Mouse (Mus musculus): ENCODE measurements around the gene Peak1. TPM values are rescaled to one million over a fixed set of nuclear protein-coding genes. Genes with fewer than 3 reads are reported as not detected.

Peak1 gene
- polyA plus RNA-seq, 1 experiment from 2014 or later, result 9.0 TPM

DNA sequence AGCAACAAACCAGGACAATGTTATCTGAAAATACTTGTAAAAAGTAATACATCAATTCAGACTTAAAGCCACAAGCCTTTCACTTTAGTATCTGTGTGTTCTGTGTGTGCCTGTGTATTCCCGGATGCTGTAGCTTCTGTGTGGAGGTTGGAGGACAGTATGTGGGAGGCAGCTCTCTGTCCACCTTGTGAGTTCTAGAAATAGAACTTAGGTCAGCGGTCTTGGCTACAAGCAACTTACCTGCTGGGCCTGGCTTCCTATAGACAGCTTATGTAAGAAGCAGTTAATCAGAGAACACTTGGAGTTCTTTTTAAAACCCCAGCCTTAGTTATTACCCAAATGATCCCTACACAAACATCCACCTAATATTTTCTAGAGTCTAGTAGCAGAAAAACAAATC, 127.8 kb downstream of the Peak1 start:
- WGBS, result 89% methylated on average over 2 of the region's 2 CpGs
- H3K9me3 ChIP-seq, result no peaks in the 10 kb centered on the region
- no peaks in the 10 kb centered on the region for H3K36me3 ChIP-seq
- peaks cover 8% of the 10 kb centered on the region; the same call in 1 of the 2 replicates for H3K4me1 ChIP-seq
- no peaks in the 10 kb centered on the region for H3K27me3 ChIP-seq
- ATAC-seq (ENCODE audit: insufficient number of reproducible peaks, insufficient read depth, low FRiP score, low TSS enrichment, low read depth), result no peak
- no peak overlapping the region for H3K4me3 ChIP-seq
- no peak overlapping the region for H3K27ac ChIP-seq
- H3K9ac ChIP-seq, result no peak overlapping the region
- no peak overlapping the region for H3K4me2 ChIP-seq

DNA sequence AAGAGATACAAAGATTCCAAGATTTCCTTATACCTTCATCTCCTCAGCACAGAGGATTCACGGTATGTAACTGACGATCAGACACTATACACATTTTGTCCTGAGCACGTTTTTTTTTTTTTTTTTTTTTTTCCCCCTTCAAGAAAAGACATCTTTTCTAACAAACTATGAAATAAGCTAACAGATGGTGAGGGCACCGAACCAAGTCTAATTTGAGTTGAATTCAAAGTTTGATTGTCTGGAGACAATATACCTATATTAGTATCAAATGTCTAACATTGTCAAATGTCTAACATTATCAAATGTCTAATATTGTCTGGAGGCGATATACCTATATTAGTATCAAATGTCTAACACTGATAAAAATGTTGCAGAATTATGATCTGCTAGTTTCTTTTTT, 135.4 kb downstream of the Peak1 start:
- no peak overlapping the region for H3K4me3 ChIP-seq
- no peak for ATAC-seq (ENCODE audit: insufficient number of reproducible peaks, insufficient read depth, low FRiP score, low TSS enrichment, low read depth)
- H3K4me1 ChIP-seq, result peaks cover 11% of the 10 kb centered on the region; the same call in 1 of the 2 replicates
- H3K4me2 ChIP-seq, result no peak overlapping the region
- WGBS, result 73% methylated on average over 5 of the region's 5 CpGs
- no peaks in the 10 kb centered on the region for H3K36me3 ChIP-seq
- H3K9me3 ChIP-seq, result no peaks in the 10 kb centered on the region
- H3K27ac ChIP-seq, result no peak overlapping the region
- no peaks in the 10 kb centered on the region for H3K27me3 ChIP-seq
- no peak overlapping the region for H3K9ac ChIP-seq

GRCm38 (mm10) chr9:56273576-56273975, 144.3 kb downstream of the Peak1 start:
- H3K4me1 ChIP-seq, result no peaks in the 10 kb centered on the region
- no peak overlapping the region for H3K27ac ChIP-seq
- WGBS, result 74% methylated on average over 3 of the region's 3 CpGs
- no peaks in the 10 kb centered on the region for H3K27me3 ChIP-seq
- H3K9me3 ChIP-seq, result no peaks in the 10 kb centered on the region
- no peak overlapping the region for H3K4me2 ChIP-seq
- no peak overlapping the region for H3K4me3 ChIP-seq
- ATAC-seq (ENCODE audit: insufficient number of reproducible peaks, insufficient read depth, low FRiP score, low TSS enrichment, low read depth), result no peak
- H3K36me3 ChIP-seq, result no peaks in the 10 kb centered on the region
- no peak overlapping the region for H3K9ac ChIP-seq

DNA sequence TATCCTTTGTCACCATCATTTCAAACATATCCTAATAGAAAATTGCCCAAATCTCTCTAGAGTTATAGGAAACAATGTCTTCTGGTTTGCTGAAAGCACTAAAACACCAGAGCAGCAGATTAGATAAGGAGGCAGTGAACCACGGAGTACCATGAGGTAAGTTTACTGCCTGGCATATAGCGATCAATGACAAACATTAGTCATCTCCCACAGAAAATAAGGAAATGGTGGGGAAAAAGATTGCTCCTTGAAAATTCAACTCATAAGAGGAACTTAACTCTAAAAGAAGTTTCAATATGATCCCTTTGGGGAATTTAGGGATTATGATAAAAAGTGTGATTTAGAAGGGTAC, 145.6 kb downstream of the Peak1 start:
- Histone ChIP-seq H3K4me3 (no peak overlapping the region), H3K36me3 (no peaks in the 10 kb centered on the region), H3K9me3 (no peaks in the 10 kb centered on the region), H3K4me2 (no peak overlapping the region), H3K9ac (no peak overlapping the region), H3K4me1 (no peaks in the 10 kb centered on the region), H3K27ac (no peak overlapping the region), H3K27me3 (no peaks in the 10 kb centered on the region)
- 89% methylated on average over 2 of the region's 2 CpGs for WGBS
- ATAC-seq (ENCODE audit: insufficient number of reproducible peaks, insufficient read depth, low FRiP score, low TSS enrichment, low read depth), result no peak

GRCm38 (mm10) chr9:56271326-56272246, 146.3 kb downstream of the Peak1 start:
- Histone ChIP-seq H3K4me2 (no peak overlapping the region), H3K4me1 (no peaks in the 10 kb centered on the region), H3K27ac (no peak overlapping the region), H3K4me3 (no peak overlapping the region), H3K27me3 (no peaks in the 10 kb centered on the region), H3K36me3 (no peaks in the 10 kb centered on the region), H3K9me3 (no peaks in the 10 kb centered on the region), H3K9ac (no peak overlapping the region)
- WGBS, result 83% methylated on average over 21 of the region's 21 CpGs
- ATAC-seq (ENCODE audit: insufficient number of reproducible peaks, insufficient read depth, low FRiP score, low TSS enrichment, low read depth), result no peak

DNA sequence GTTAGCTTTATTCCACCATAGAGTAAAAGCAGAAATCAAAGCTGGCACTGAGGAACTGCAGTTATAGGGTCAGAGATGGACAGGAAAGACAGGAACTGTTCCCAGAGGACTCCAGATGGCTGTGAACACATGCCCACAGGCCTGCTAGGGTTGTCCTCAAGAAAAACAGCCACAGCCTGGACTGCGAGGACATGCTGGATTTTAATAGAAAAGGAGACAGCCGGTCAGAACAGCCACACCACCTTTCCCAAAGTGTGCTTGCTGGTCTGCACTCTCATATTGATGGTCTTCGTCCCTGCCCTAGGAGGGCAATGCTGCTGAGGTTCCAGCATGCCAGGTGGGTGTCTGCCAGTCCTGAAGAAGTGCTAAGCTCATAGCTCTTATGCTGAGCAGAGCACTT, 148.8 kb downstream of the Peak1 start:
- Histone ChIP-seq H3K36me3 (no peaks in the 10 kb centered on the region), H3K4me1 (no peaks in the 10 kb centered on the region), H3K27ac (no peak overlapping the region), H3K4me3 (no peak overlapping the region), H3K9me3 (no peaks in the 10 kb centered on the region), H3K4me2 (no peak overlapping the region), H3K9ac (no peak overlapping the region), H3K27me3 (no peaks in the 10 kb centered on the region)
- no peak for ATAC-seq (ENCODE audit: insufficient number of reproducible peaks, insufficient read depth, low FRiP score, low TSS enrichment, low read depth)
- 73% methylated on average over 3 of the region's 3 CpGs for WGBS

DNA sequence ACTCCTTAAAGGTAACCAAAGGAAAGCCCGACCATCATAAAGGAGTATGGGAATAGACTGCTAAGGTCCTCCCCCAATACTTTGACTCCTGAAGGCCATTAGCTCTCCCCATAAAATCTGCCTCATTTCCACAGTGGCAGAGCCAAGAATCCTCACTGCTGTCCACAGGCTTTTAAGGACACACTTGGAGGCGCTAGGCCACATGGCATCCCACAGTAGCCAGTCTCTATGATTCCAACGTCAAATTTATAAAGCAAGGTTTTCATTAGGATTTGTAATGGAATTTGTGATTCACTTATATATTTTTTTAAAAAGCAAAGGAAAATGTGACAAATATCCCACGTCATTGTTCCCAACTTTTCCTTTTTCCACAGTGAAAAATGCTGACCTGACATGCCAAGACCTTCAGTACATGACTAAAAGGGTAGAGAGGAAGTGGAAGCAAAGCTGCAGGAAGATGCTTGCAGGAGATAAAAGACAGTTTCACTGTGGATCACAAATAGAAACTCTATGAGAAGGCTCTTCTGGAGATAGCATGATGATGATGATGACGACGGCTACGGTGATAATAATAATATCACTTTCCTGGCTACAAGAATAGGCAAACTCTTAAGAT, 151.6 kb downstream of the Peak1 start:
- WGBS, result 88% methylated on average over 7 of the region's 7 CpGs
- H3K27ac ChIP-seq, result no peak overlapping the region
- no peaks in the 10 kb centered on the region for H3K9me3 ChIP-seq
- H3K36me3 ChIP-seq, result no peaks in the 10 kb centered on the region
- no peaks in the 10 kb centered on the region for H3K4me1 ChIP-seq
- H3K4me3 ChIP-seq, result no peak overlapping the region
- no peak for ATAC-seq (ENCODE audit: insufficient number of reproducible peaks, insufficient read depth, low FRiP score, low TSS enrichment, low read depth)
- no peaks in the 10 kb centered on the region for H3K27me3 ChIP-seq
- no peak overlapping the region for H3K4me2 ChIP-seq
- no peak overlapping the region for H3K9ac ChIP-seq

GRCm38 (mm10) chr9:56265460-56266199, 152.2 kb downstream of the Peak1 start:
- Histone ChIP-seq H3K27me3 (no peaks in the 10 kb centered on the region), H3K36me3 (no peaks in the 10 kb centered on the region), H3K4me1 (no peaks in the 10 kb centered on the region), H3K27ac (no peak overlapping the region), H3K9me3 (peaks cover under 1% of the 10 kb centered on the region), H3K4me2 (no peak overlapping the region), H3K4me3 (no peak overlapping the region), H3K9ac (no peak overlapping the region)
- no peak for ATAC-seq (ENCODE audit: insufficient number of reproducible peaks, insufficient read depth, low FRiP score, low TSS enrichment, low read depth)
- 79% methylated on average over 5 of the region's 5 CpGs for WGBS

DNA sequence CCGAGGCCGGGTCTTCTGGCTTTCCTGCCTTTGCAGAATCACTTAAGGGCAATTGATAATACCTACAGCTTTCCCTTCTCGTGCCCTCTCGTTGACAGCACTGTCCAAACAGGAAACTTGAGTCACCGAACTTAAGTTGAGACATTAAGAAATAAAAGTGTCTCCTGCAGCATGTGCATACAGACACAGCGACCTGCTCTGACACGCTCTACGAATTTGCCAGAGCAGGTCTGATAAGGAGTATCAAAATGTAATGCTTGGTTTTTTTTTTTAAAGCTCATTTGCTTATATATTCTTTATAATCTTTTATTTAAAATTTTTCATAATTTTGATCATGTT, 152.9 kb downstream of the Peak1 start:
- Histone ChIP-seq H3K4me1 (no peaks in the 10 kb centered on the region), H3K27me3 (no peaks in the 10 kb centered on the region), H3K9ac (no peak overlapping the region), H3K4me3 (no peak overlapping the region), H3K36me3 (no peaks in the 10 kb centered on the region), H3K9me3 (peaks cover 5% of the 10 kb centered on the region), H3K27ac (no peak overlapping the region), H3K4me2 (no peak overlapping the region)
- ATAC-seq (ENCODE audit: insufficient number of reproducible peaks, insufficient read depth, low FRiP score, low TSS enrichment, low read depth), result no peak
- WGBS, result 46% methylated on average over 8 of the region's 8 CpGs

DNA sequence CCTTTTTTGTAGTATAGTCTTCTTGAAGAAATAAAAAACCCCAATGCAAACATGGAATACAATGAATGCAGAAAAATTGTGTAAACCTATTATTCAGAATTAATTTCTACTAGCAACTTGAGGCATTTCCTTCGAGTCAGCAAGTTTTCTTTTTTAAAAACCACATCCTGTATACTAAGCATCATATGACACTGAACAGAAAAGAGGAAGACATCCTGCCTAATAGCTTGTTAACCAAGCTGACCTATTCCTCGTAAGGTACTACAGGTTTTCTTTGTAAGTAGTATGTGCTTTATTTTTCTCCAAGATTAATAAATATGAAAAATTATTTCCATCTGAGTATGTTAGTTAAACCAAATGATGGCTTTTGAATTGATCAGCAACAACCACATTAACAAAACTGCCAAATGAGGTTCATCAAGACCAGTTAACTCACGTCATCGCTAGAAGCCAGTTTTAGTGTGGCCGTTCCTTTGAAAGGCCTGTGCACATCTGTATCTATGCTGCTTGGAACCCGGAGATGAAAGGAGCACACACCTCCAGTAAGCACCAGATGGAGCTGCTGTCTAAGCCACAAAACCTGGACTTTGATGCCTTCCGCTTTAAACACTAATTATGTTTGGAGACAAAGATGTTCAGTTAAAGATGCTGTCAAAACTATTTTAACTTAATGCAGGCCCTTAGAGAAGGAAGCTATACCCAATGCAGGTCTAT, 153.4 kb downstream of the Peak1 start:
- H3K36me3 ChIP-seq, result peaks cover 5% of the 10 kb centered on the region; the same call in 1 of the 2 replicates
- no peak for ATAC-seq (ENCODE audit: insufficient number of reproducible peaks, insufficient read depth, low FRiP score, low TSS enrichment, low read depth)

DNA sequence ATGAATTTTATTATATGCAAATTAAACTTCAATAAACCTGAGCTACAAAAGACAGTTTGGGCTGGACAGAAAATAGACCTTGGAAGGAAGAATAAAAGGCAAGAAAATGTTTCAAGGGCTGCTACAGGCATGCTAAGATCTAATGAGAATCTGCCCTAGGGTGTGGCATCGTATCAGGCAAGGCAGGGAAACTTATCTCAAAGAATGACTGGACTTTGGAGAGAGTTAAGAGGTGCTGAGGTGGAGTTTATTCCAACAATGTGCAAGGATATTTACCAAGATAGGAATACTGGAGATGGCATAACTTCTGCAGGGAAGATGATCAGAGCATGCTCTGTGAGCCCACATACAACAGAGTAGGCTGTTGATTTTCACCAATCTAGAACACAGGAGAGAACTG, 154.8 kb downstream of the Peak1 start:
- no peak overlapping the region for H3K4me2 ChIP-seq
- H3K4me1 ChIP-seq, result no peaks in the 10 kb centered on the region
- no peak for ATAC-seq (ENCODE audit: insufficient number of reproducible peaks, insufficient read depth, low FRiP score, low TSS enrichment, low read depth)
- H3K9ac ChIP-seq, result no peak overlapping the region
- H3K36me3 ChIP-seq, result peaks cover 17% of the 10 kb centered on the region
- no peak overlapping the region for H3K4me3 ChIP-seq
- H3K9me3 ChIP-seq, result peaks cover 5% of the 10 kb centered on the region
- H3K27ac ChIP-seq, result no peak overlapping the region
- WGBS, result 82% methylated on average over 1 of the region's 1 CpGs
- no peaks in the 10 kb centered on the region for H3K27me3 ChIP-seq

More for the DNA sequence above, 153.4 kb downstream of the Peak1 start:
- H3K27me3 ChIP-seq, result no peaks in the 10 kb centered on the region
- H3K4me2 ChIP-seq, result no peak overlapping the region
- 44% methylated on average over 7 of the region's 7 CpGs for WGBS
- no peaks in the 10 kb centered on the region for H3K4me1 ChIP-seq
- no peak overlapping the region for H3K9ac ChIP-seq
- H3K4me3 ChIP-seq, result no peak overlapping the region
- H3K9me3 ChIP-seq, result peaks cover 5% of the 10 kb centered on the region
- no peak overlapping the region for H3K27ac ChIP-seq

Measured in embryonic facial prominence, embryonic 13.5 days (tissue).